Mouse (Mus musculus): ENCODE results near the gene Itih5. TPM values are rescaled to one million over a fixed set of nuclear protein-coding genes. Genes with fewer than 3 reads are reported as not detected.

Gene Itih5
- polyA plus RNA-seq, 1 experiment from 2014 or later: 8.1 TPM

DNA sequence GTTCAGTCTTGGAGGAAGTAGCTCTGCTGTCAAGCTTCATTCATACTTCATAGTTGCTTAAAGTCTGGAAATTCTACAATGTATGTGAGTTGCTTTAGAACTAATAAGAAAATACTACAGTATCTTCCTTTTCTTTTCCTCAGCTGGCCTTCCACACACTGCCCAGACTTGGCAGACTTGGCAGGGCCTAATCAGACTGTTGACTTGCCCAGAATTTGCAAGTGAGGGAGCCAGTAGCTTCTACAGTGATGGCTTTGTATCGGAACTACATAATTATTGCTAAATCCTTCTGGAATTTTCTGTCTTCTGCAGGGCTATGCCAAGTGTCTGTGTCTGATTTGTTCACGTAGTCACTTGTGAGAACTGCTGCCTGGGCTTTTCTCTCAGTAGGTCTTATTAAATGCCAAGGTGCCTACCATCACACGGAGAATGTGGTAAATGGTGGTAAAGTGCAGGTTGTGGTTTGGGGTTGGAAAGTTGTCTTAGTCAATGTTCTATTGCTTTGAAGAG lies 120.2 kb downstream of the Itih5 start:
- ATAC-seq (ENCODE audit: low FRiP score, low read depth): no peak
- Histone ChIP-seq H3K9ac (no peak overlapping the region), H3K9me3 (no peaks in the 10 kb centered on the region), H3K27me3 (replicated peaks) (no peaks in the 10 kb centered on the region), H3K27ac (no peak overlapping the region), H3K4me2 (replicated peaks) (no peak overlapping the region), H3K36me3 (no peaks in the 10 kb centered on the region), H3K4me1 (no peaks in the 10 kb centered on the region), H3K4me3 (no peak overlapping the region)
- 93% methylated on average over 3 of the region's 3 CpGs for WGBS

DNA sequence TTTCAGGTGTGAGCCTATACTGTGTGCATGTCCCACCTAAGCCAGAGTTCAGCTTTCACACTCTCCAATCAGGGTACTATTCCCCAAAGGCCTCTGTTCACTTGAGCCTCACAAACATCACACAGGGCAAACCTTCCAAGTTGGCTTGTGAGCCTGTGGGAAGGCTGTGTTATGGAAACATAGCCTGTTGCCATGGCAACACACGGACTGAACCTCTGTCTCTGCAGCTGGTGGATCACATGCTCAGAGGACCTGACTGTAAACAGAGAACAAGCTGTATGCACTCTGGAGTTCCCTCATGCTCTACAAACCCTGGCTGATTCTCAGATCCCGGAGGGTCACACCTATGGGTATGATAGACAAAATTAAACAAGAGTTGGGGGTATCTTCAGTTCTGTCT lies 122.8 kb downstream of the Itih5 start:
- H3K4me3 ChIP-seq: no peak overlapping the region
- H3K9me3 ChIP-seq: no peaks in the 10 kb centered on the region
- no peaks in the 10 kb centered on the region for H3K27me3 ChIP-seq (replicated peaks)
- peak; percentile 72; the same call in 1 of the 2 replicates for ATAC-seq (ENCODE audit: low FRiP score, low read depth)
- WGBS: 49% methylated on average over 2 of the region's 2 CpGs
- no peak overlapping the region for H3K27ac ChIP-seq
- H3K4me1 ChIP-seq: no peaks in the 10 kb centered on the region
- no peaks in the 10 kb centered on the region for H3K36me3 ChIP-seq
- no peak overlapping the region for H3K9ac ChIP-seq
- no peak overlapping the region for H3K4me2 ChIP-seq (replicated peaks)

DNA sequence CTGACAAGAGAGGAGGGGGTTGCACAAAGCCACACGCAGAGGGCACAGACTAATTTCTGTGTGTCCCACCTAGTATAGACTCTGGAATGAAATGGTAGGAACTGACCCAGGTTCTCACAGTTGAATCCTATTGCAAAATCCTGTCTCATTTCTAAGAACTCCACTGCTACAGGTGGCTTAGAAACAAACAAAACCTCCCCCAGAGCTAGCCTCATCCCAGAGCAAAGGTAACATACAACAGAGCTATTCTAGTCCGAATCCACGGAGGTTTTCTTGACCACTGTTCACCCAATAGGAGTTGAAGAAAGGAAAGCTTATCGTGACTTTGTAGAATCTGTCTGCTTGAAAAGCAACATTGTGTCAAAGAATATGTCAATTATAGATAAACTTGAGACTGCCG lies 130.3 kb downstream of the Itih5 start:
- 0 out of 2 replicates have a peak, but pooled peaks cover 7% of the 10 kb centered on the region for H3K4me1 ChIP-seq
- WGBS: 33% methylated on average over 5 of the region's 5 CpGs
- H3K27ac ChIP-seq: no peak overlapping the region
- ATAC-seq (ENCODE audit: low FRiP score, low read depth): no peak
- H3K4me3 ChIP-seq: no peak overlapping the region
- H3K9me3 ChIP-seq: no peaks in the 10 kb centered on the region
- H3K27me3 ChIP-seq (replicated peaks): peaks cover 24% of the 10 kb centered on the region
- no peak overlapping the region for H3K9ac ChIP-seq
- H3K4me2 ChIP-seq (replicated peaks): no peak overlapping the region
- H3K36me3 ChIP-seq: no peaks in the 10 kb centered on the region

DNA sequence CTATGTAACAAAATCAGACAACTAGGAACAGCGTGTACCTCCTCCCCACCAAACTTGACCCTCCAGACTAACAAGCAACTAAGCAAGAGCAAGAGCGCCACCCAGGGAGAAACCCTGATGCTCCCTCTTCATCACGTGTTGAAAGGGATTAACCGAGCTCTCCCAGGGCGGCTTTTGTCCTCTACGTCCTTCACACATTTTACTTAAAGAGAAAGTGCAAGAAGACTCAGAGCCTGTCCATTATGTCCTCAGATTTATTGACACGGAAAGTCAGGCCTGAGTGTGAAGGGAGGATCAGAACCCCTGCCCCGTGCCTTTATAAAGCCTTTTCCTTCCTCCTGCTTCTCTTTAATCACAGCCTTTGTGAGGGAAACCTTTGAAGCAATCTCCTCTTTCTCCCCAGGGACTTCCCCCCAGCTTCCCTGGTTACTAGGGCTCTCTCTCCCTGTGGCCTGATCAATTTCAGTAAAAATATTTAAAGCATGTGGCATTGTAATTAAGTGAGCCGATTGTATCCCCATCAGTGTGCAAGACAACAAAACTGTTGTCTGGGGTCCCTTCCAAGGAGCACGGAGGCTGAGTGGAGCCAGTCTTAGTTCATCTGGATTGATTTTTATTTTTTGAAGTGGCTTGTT lies 131.4 kb downstream of the Itih5 start:
- 0 out of 2 replicates have a peak, but pooled peaks cover 7% of the 10 kb centered on the region for H3K4me1 ChIP-seq
- peak overlapping the region; percentile 27; the same call in 1 of the 2 replicates for H3K4me2 ChIP-seq (replicated peaks)
- peak; percentile 18; the same call in 1 of the 2 replicates for ATAC-seq (ENCODE audit: low FRiP score, low read depth)
- no peaks in the 10 kb centered on the region for H3K9me3 ChIP-seq
- H3K9ac ChIP-seq: no peak overlapping the region
- 2% methylated on average over 10 of the region's 10 CpGs for WGBS
- H3K4me3 ChIP-seq: no peak overlapping the region
- H3K36me3 ChIP-seq: no peaks in the 10 kb centered on the region
- peaks cover 24% of the 10 kb centered on the region for H3K27me3 ChIP-seq (replicated peaks)
- no peak overlapping the region for H3K27ac ChIP-seq

DNA sequence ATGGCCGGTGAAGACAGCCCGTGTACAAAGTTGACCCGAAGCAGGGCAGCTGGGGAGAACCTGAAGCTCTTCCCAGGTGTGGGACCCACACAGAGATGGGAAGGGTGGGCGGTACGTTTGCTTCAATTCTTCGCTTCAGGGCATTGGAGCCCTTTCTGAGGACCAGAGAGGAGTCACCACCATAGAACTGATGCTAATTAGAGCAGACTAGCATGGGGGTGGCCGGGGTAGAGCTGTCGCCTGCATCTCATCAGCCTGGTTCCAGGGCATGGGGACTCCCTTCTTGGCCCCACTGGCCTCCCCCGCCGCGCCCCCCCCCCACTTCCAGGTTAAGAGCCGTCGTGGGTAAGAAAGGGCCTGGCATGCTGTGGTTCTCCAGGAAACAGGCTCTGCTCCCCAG lies 132.6 kb downstream of the Itih5 start:
- H3K4me1 ChIP-seq: 0 out of 2 replicates have a peak, but pooled peaks cover 7% of the 10 kb centered on the region
- H3K4me2 ChIP-seq (replicated peaks): no peak overlapping the region
- H3K36me3 ChIP-seq: no peaks in the 10 kb centered on the region
- H3K27ac ChIP-seq: no peak overlapping the region
- WGBS: 15% methylated on average over 13 of the region's 13 CpGs
- no peaks in the 10 kb centered on the region for H3K9me3 ChIP-seq
- H3K27me3 ChIP-seq (replicated peaks): peaks cover 24% of the 10 kb centered on the region
- peak; percentile 39; the same call in 1 of the 2 replicates for ATAC-seq (ENCODE audit: low FRiP score, low read depth)
- H3K9ac ChIP-seq: no peak overlapping the region
- no peak overlapping the region for H3K4me3 ChIP-seq

DNA sequence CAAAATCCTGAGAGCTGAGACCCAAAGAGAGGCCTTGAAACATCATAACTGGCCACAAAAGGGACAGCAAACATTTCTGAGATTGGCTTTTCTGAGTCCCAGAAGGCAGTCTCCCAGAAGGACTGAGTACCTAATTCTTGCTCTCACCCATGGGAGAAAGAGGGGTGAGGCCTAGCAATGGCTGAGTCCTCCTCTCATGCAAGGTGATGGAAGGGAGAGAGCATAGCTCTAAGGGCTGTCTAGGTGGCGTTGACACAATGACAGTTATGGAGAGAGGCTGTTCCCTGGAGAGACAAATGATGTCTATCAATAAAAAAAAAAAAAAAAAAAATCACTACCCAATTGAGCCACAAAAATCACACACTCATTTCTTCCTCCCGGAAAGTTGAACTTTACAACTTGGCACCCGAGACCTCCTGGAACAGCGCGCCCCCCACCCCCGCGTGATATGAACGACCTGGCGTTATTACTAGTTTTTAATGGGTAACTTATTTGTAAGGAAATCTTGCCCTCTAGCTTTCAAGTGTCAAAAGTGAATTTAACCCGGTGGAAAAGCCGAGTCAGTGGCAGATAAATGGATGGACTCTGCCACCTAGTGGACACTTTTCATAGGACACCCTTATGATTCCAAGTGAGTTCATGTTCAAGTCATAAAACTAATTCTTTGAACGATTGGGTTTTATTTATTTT lies 134.9 kb downstream of the Itih5 start:
- 16% methylated on average over 12 of the region's 12 CpGs for WGBS
- Histone ChIP-seq H3K9ac (no peak overlapping the region), H3K27me3 (replicated peaks) (peaks cover 19% of the 10 kb centered on the region), H3K36me3 (no peaks in the 10 kb centered on the region), H3K9me3 (no peaks in the 10 kb centered on the region), H3K4me3 (no peak overlapping the region), H3K4me2 (replicated peaks) (no peak overlapping the region), H3K4me1 (0 out of 2 replicates have a peak, but pooled peaks cover 7% of the 10 kb centered on the region), H3K27ac (no peak overlapping the region)
- ATAC-seq (ENCODE audit: low FRiP score, low read depth): peak; percentile 35; the same call in 1 of the 2 replicates

DNA sequence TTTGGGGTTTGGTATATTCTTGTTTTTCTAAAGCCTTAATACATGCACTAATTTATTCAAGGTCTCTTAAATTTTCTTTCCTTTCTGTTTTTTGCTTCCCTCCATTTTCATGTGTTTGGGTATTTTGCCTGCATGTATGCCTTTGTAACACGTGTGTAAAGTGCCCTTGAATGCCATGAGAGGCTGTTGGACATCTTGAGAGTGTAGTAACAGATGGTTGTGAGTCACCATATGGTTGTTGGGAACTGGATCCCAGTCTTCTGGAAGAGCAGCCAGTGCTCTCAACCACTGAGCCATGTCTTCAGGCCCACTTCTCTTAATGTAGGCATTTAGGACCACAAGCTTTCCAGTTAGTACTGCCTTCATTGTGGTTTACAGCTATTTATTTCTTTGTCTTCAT lies 135.5 kb downstream of the Itih5 start:
- Histone ChIP-seq H3K27me3 (replicated peaks) (peaks cover 13% of the 10 kb centered on the region), H3K9me3 (no peaks in the 10 kb centered on the region), H3K4me1 (0 out of 2 replicates have a peak, but pooled peaks cover 7% of the 10 kb centered on the region), H3K4me3 (no peak overlapping the region), H3K9ac (no peak overlapping the region), H3K36me3 (no peaks in the 10 kb centered on the region), H3K27ac (no peak overlapping the region), H3K4me2 (replicated peaks) (no peak overlapping the region)
- 0% methylated on average over 1 of the region's 1 CpGs for WGBS
- no peak for ATAC-seq (ENCODE audit: low FRiP score, low read depth)

DNA sequence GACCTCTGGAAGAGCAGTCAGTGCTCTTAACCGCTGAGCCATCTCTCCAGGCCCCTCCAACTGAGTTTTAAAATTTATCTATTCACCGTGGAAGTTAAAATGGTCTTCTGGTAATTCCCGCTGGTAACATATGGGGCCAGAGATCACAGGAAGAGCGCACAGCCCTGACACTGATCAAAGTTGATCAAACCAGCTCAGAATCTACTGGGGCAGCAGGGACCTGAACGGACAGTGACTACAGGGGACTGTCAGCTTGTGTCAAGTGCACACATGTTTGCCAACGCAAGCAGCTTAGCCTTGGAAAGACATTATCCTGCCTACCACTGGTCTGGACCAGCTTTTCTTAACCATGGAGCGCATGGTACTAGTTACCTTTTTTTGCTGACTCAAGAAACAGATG lies 136.7 kb downstream of the Itih5 start:
- no peak for ATAC-seq (ENCODE audit: low FRiP score, low read depth)
- Histone ChIP-seq H3K27ac (no peak overlapping the region), H3K9ac (no peak overlapping the region), H3K4me2 (replicated peaks) (no peak overlapping the region), H3K9me3 (no peaks in the 10 kb centered on the region), H3K4me3 (no peak overlapping the region), H3K4me1 (no peaks in the 10 kb centered on the region), H3K27me3 (replicated peaks) (peaks cover 12% of the 10 kb centered on the region), H3K36me3 (no peaks in the 10 kb centered on the region)
- 84% methylated on average over 7 of the region's 7 CpGs for WGBS

DNA sequence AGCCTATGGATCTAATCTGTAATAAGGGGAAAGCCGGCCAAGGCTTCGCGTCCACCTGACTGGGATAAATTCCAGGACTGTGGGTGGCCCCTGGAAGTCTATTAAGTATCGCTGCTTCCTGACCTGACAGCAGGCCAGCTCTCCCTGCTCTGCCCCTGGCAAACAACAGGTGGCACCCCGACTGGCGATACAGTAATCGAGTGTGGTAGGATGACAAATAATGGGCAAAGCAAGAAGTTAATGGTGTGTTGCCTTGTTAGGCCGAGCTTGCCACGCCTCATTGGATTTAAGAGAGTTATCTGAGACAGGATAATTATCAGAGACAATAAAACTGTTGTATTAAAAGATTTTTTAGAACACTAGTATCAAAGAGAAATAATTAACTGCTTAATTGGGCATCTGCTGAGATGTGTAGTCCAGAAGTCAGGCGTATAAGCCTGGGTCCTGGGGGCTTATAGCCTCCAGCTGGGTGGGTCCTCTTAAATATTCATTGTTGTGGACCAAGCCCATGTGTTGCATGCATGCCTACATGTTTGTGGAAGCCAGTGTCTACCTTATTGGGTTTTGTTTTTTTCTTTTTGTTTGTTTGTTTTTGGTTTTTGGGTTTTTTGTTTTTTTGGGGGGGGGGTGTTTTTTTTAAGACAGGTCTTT lies 140.3 kb downstream of the Itih5 start:
- no peaks in the 10 kb centered on the region for H3K36me3 ChIP-seq
- H3K4me3 ChIP-seq: no peak overlapping the region
- H3K4me2 ChIP-seq (replicated peaks): no peak overlapping the region
- no peaks in the 10 kb centered on the region for H3K9me3 ChIP-seq
- no peaks in the 10 kb centered on the region for H3K4me1 ChIP-seq
- H3K27ac ChIP-seq: no peak overlapping the region
- ATAC-seq (ENCODE audit: low FRiP score, low read depth): peak; percentile 69
- 25% methylated on average over 10 of the region's 10 CpGs for WGBS
- no peak overlapping the region for H3K9ac ChIP-seq
- H3K27me3 ChIP-seq (replicated peaks): no peaks in the 10 kb centered on the region; the same call in 1 of the 2 replicates

DNA sequence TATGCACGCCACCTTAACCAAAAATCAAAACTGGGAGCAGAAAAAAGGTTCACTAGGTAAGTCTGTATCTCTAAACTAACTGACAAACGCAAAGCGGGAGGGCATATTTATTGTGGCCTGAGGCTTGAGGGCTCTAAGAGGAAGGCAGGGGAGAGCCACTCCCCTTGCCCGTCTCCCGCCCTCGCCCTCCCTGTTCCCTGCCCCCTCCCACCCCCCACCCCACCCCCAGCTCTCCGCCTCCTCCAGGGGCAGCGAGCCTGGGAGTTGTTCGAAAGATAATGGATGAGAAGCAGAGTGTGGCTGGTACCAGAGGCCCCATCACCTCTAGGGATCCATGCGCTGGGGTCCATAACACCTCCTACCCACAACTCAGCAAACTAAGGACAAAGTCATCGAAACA lies 142.5 kb downstream of the Itih5 start:
- WGBS: 5% methylated on average over 11 of the region's 11 CpGs
- Histone ChIP-seq H3K4me1 (peaks cover 3% of the 10 kb centered on the region; the same call in 1 of the 2 replicates), H3K27me3 (replicated peaks) (no peaks in the 10 kb centered on the region; the same call in 1 of the 2 replicates), H3K4me3 (no peak overlapping the region), H3K4me2 (replicated peaks) (peak overlapping the region; percentile 36), H3K27ac (no peak overlapping the region), H3K36me3 (no peaks in the 10 kb centered on the region), H3K9me3 (no peaks in the 10 kb centered on the region), H3K9ac (no peak overlapping the region)
- peak; percentile 22; the same call in 1 of the 2 replicates for ATAC-seq (ENCODE audit: low FRiP score, low read depth)

DNA sequence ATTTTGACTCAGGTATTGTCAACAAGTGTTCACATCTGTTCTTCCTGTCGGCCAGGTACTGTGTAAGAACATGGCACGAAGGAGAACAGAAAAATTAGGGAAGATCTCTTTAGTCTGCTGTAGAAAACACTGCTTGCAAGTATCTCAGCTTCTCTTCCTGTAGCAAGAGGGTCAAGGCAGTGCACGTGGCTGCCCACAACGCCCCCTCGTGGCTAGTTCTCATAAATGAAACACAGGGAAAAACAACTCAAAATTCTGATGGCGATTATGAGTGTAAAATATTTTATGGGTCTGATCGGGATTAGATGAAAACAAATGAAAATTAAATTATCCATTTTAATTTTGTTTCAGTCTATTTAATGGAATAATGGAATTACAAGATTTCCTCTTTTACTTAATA lies 146.9 kb downstream of the Itih5 start:
- Histone ChIP-seq H3K27ac (no peak overlapping the region), H3K36me3 (no peaks in the 10 kb centered on the region), H3K4me1 (peaks cover 3% of the 10 kb centered on the region; the same call in 1 of the 2 replicates), H3K4me3 (no peak overlapping the region), H3K9me3 (no peaks in the 10 kb centered on the region), H3K9ac (no peak overlapping the region), H3K27me3 (replicated peaks) (no peaks in the 10 kb centered on the region), H3K4me2 (replicated peaks) (no peak overlapping the region)
- WGBS: 55% methylated on average over 7 of the region's 7 CpGs
- no peak for ATAC-seq (ENCODE audit: low FRiP score, low read depth)

DNA sequence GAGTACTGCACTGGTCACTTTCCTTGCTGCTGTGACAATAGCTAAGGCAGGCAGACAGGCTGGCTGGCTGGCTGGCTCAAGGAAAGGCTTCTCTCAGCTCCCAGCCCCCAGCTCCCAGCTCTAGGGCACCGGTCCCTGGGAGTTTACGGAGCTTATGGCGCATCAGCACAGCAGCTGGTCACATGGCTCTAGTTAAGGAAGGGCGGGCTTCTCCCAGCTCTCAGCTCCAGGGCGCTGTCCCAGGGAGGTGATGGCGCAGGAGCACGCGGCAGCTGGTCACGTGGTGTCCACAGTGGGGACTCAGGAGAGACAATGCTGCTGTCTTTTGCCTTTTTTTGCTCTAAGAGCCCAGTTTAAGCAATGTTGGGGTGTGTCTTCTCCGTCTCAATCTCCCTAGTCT lies 147.4 kb downstream of the Itih5 start:
- Histone ChIP-seq H3K9me3 (no peaks in the 10 kb centered on the region), H3K27ac (no peak overlapping the region), H3K27me3 (replicated peaks) (no peaks in the 10 kb centered on the region), H3K9ac (no peak overlapping the region), H3K36me3 (no peaks in the 10 kb centered on the region), H3K4me2 (replicated peaks) (peak overlapping the region; percentile 42), H3K4me1 (peaks cover 3% of the 10 kb centered on the region; the same call in 1 of the 2 replicates), H3K4me3 (no peak overlapping the region)
- 31% methylated on average over 10 of the region's 10 CpGs for WGBS
- peak; percentile 70 for ATAC-seq (ENCODE audit: low FRiP score, low read depth)

All from neural tube, embryonic 12.5 days (tissue).